Mouse (Mus musculus) kidney, adult 2 months (tissue): Measurements from ENCODE around the gene Phospho1.

Experiments
- CTCF ChIP-seq: fragments of 200-500 bp; conservative IDR thresholded peaks from 2 replicates; pipeline ENCODE4 v1.5.1; 2011; ENCODE audit warnings: low read depth, mild to moderate bottlenecking, control low read depth, low read length, moderate library complexity, mixed read lengths; ENCODE audit not compliant: insufficient read depth, insufficient read length
- POLR2A ChIP-seq: fragments of 200-500 bp; IDR thresholded peaks from one replicate; pipeline ENCODE4 v1.6.1; 2011; ENCODE audit warnings: low read depth, low read length, control low read depth

- TF ChIP-seq CTCF = no peak
- TF ChIP-seq POLR2A = no peak
Observed at GRCm38 (mm10) chr11:95831641-95832040, 7.3 kb downstream of the Phospho1 start.
